Mouse (Mus musculus): ENCODE data around the gene Pkd1l2.

DNA sequence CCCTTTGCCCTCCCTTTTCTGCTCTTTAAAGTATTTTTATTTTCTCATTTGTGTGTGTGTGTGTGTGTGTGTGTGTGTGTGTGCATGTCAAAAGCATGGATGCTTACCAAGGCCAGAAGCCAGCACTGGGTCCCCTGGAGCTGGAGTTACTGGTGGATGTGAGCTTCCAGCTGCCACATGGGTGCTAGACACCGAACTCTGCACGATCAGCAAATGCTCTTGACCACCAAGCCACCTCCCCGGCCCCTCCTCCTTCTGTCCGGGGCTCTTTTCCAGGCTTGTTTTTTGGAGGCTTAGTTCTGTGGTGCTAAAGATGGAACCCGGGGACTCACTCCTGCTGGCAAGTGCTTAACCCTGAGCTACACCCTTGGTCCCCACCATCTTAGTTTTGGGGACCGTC, 135.4 kb downstream of the Pkd1l2 start:
- no peak for TF ChIP-seq CTCF (IDR thresholded peaks at IDR 0.05; ENCODE audit: low read depth)
- no peak for TF ChIP-seq EP300 (IDR thresholded peaks at IDR 0.05; ENCODE audit: low read depth)
